Mouse (Mus musculus) spleen, postnatal 0 days (tissue): Measurements from ENCODE around the gene Serpine1. TPM values are rescaled to one million over a fixed set of nuclear protein-coding genes. Genes with fewer than 3 reads are reported as not detected.

ENCODE experiments used
- polyA plus RNA-seq: library from polyadenylated mRNA; unstranded; fragments of >200 nt; fragmentation: Nextera tagmentation; extraction: Ambion mirVana; gene quantifications from 2 replicates; pipeline ENCODE4 v1.2.1, GENCODE M21; 2015

Serpine1 gene
- polyA plus RNA-seq: 0.06 TPM in 2 replicates

GRCm38 (mm10) chr5:137072079-137072960, at the start of gene Serpine1:
Gene Serpine1 (minus strand): TSS chr5:137072268.

GRCm38 (mm10) chr5:137115866-137116847, 44.1 kb upstream of the Serpine1 start, which contains the start of gene Trim56:
Gene Trim56 (minus strand): TSS chr5:137116209.

GRCm38 (mm10) chr5:137045402-137046323, 26.4 kb downstream of the Serpine1 start, which contains the start of gene Ap1s1:
Gene Ap1s1 (minus strand): TSS chr5:137046135.

GRCm38 (mm10) chr5:137026092-137026491, 46.0 kb downstream of the Serpine1 start, which contains the start of gene Vgf:
Gene Vgf (plus strand): TSS chr5:137026392.

Other genes starting within 250 kb of the Serpine1 start
- gene Col26a1, start 189.1 kb downstream of the Serpine1 start, polyA plus RNA-seq: 12.4 and 16.5 TPM in 2 replicates
- gene Ift22, start 164.1 kb downstream of the Serpine1 start, polyA plus RNA-seq: 13.7 and 19.2 TPM in 2 replicates
- 287 and 303 TPM in 2 replicates for gene Fis1, start 119.0 kb downstream of the Serpine1 start, polyA plus RNA-seq
- 15.4 and 18.0 TPM in 2 replicates for gene Cldn15, start 105.7 kb downstream of the Serpine1 start, polyA plus RNA-seq
- 12.3 and 18.6 TPM in 2 replicates for gene Plod3, start 85.2 kb downstream of the Serpine1 start, polyA plus RNA-seq
- gene Znhit1, start 84.2 kb downstream of the Serpine1 start, polyA plus RNA-seq: 57.5 and 58.6 TPM in 2 replicates
- not detected in 2 replicates for gene Vgf, start 45.9 kb downstream of the Serpine1 start, polyA plus RNA-seq
- 99.2 and 99.6 TPM in 2 replicates for gene Ap1s1, start 26.1 kb downstream of the Serpine1 start, polyA plus RNA-seq
- 15.6 and 17.3 TPM in 2 replicates for gene Trim56, start 43.9 kb upstream of the Serpine1 start, polyA plus RNA-seq
- not detected in 2 replicates for gene Muc3, start 77.1 kb upstream of the Serpine1 start, polyA plus RNA-seq
- 0.11 and 0.23 TPM in 2 replicates for gene Muc3a, start 140.1 kb upstream of the Serpine1 start, polyA plus RNA-seq
- 18.3 and 18.7 TPM in 2 replicates for gene Ache, start 215.3 kb upstream of the Serpine1 start, polyA plus RNA-seq
- 10.3 and 10.7 TPM in 2 replicates for gene Ufsp1, start 222.4 kb upstream of the Serpine1 start, polyA plus RNA-seq
- gene Srrt, start 235.4 kb upstream of the Serpine1 start, polyA plus RNA-seq: 69.0 and 72.3 TPM in 2 replicates
- 15.6 and 21.3 TPM in 2 replicates for gene Trip6, start 242.1 kb upstream of the Serpine1 start, polyA plus RNA-seq